Mouse (Mus musculus): ENCODE results near the gene Fkbpl. TPM values are rescaled to one million over a fixed set of nuclear protein-coding genes. Genes with fewer than 3 reads are reported as not detected.

Fkbpl gene
- 1 to 10 TPM; 6.9 to 9.9 TPM for total RNA-seq (2021)

- intact Hi-C loops (cut with DNase I) = no loop called here
- DNase-seq = peak; percentile 95 to 96
Observed at GRCm38 (mm10) chr17:34644608-34645007, at the start of gene Fkbpl. TSS of gene Fkbpl (plus strand) at chr17:34644764.

GRCm38 (mm10) chr17:34596098-34596497, 48.5 kb upstream of the Fkbpl start:
- no peak for DNase-seq
- intact Hi-C loops (cut with DNase I) = no loop called here

DNA sequence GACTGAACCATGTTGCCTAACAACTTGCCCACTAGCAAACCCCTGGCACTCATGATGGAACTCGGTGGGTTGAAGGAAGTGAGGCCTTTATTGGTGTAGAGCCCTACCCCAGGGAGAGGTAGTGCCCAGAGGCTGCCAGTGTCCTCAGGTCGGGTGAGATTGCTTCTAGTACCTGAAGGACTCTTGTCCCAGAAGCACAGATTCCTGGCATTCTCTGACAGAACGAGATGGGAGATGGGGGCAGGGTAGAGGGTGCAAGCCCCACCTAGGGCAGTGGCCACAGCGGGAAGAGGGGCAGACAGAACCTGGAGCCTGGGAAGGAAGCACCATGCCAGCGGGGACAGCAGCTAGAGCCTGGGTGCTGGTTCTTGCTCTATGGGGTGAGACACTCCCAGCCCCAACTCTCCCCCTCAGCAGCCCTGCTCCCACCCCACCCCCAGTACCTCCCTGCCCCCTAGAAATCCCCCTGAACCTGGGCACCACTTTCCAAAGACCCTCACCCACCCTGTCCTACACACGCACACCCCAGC, 46.9 kb upstream of the Fkbpl start, which contains the start of gene Ager:
Ager (plus strand) TSS at position 297 of the 530 bp plus-strand sequence.
- intact Hi-C loops (cut with DNase I) = no loop called here
- DNase-seq = no peak

GRCm38 (mm10) chr17:34599891-34600290, 44.7 kb upstream of the Fkbpl start:
- intact Hi-C loops (cut with DNase I) = no loop called here
- DNase-seq = no peak

DNA sequence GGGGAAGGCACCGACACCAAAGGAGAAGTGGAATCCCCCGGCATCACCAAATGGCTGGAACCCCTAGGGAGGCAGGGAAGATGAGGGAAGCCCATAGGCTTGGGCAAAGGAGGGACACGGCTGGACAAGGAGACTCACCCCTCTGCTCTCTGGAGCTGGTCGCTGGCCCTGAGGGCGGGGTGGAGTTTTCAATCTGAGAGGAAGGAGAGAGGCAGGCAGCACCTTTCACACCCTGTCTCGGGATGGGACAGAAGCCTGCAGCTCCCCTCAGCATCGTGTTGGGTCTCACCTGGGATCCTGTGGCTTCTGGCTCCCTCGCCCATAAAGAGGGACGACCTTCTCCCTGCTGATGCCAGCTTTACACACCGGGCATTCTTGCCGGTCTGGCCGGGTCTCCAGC, 42.8 kb upstream of the Fkbpl start:
- intact Hi-C loops (cut with DNase I) = no loop called here
- no peak for DNase-seq

GRCm38 (mm10) chr17:34603375-34604060, 41.0 kb upstream of the Fkbpl start, which contains the start of gene Rnf5:
TSS of gene Rnf5 (minus strand) at chr17:34603690.
- intact Hi-C loops (cut with DNase I) = no loop called here
- peak; percentile 96 to 98 for DNase-seq

DNA sequence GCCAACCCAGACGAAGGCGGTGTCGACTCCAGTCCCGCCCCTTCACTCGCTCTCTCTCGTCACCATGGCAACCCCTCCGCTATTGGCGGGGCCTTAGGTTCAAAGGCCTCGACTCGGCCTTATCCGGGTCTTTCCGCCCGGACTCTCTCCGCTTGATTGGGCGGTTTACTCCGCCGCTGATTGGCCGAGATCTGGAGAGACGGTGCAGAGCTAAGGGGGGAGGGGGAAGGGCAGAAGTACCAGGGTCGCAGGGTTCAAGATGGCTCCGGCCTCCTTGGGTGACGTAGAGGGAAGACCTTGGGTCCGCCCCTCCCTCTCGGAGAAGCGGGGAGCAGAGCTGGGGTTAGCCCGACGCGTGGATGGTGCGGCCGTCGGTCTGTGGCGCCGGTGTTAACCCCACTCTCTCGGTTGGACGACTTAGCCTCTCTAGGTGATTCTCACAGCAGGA, 40.5 kb upstream of the Fkbpl start, which contains the start of gene Agpat1:
Agpat1 (plus strand) TSS at position 202 of the 448 bp plus-strand sequence.
- DNase-seq = peak; percentile 96
- intact Hi-C loops (cut with DNase I) = no loop called here

DNA sequence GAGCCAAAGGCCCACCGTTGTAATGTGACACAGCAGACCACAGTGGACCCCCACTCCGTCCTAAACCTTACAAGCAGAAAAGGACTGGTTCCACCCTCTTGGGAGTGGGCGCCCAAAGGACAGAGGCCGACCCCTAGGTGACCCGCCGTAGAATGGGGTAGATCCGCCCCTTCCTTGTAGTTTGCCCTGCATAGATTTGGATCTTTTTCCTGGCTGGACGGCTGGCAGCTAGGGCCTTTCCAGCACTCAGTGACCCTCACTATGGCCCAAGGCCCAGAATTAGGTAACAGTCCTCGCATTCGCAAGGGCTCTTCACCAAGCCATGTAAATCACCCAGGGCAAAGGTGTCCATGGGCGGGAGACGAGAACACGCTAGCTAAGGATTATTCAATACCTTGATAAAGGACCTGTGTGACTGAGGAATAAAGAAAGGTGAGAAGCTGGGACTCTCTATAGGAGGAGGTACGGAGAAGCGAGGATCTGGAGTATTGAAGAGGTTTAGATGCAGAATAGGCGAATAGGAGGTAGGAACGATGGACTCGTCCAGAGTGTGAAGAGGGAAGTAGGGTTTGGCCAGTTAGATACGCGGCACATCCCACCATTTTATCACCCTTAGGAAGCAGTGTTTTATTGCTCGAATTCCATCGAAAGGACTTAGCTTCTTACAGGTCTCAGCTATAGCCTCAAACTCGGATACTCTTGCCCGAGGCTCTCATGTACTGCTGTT, 39.9 kb upstream of the Fkbpl start:
- intact Hi-C loops (cut with DNase I) = loop anchor here (5.0 kb wide), 1 partner anchor 293 kb away; the partner anchor contains the start of genes C2 and Ehmt2
- no peak for DNase-seq

GRCm38 (mm10) chr17:34605609-34606008, 39.0 kb upstream of the Fkbpl start:
- DNase-seq = peak; percentile 97 to 98
- intact Hi-C loops (cut with DNase I) = loop anchor here (1.0 to 5.0 kb wide), 2 partner anchors 22 to 292 kb away; partner anchors contain the start of genes C2 and Ehmt2

DNA sequence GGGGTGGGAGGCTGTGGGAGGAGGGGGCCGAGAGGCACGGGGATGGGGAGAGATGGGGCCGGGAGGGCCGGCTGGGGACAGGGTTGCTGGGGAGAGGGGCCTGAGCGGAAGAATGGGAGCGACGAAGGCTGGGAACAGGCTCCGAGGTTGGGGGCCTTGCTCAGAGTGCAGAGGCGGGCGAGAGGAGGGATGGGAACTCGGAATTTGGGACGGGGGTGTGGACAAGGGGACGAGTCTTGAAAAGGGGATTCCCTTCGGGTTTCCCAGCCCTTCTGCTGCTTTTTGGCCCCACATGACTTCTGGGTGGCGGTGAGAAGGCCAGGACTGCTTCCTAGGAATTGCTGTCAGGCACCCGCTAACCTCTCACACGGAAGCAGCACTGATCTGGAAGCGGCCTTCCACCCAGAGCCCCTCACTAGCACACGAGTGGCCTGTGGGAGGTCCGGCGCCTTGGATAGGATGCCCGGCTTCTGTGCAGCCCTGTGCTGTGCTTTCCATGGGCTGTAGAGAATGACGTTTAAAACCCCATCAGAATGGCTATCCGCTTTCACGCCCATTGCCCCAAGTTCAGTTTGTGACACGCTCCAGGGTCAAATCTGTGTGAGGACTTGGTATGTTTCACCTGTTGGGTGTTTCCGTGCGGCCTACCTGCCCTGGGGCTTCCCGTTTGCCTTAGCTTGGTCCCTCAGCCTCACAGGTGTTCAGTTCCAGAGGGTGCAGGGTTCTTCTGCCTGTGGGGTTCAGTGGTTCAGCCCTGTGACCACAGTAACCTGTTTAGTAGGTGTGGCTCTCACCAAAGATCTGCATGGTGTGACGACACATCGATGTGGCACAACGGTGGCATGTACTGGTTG, 38.2 kb upstream of the Fkbpl start:
- intact Hi-C loops (cut with DNase I) = loop anchor here (1.0 to 5.0 kb wide), 2 partner anchors 21 to 291 kb away; partner anchors contain the start of genes C2 and Ehmt2
- DNase-seq = no peak

DNA sequence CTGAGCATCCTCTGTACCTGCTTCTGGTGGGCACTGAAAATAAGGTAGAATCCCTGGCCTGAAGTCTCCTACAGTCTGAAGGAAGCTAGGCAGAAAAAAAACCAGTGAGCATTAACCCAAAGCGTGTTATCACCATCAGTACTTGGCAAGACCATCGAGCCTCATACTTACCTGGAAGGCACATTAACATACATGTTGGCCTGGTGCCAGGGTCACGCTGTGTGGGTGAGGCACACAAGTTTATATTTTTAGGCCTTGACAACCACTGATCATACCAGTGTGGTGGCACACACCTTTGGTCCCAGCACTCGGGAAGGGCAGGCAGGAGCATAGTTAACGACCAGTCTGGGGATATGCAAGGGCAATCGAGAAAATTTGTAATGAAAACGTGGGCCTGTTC, 36.6 kb upstream of the Fkbpl start:
- intact Hi-C loops (cut with DNase I) = loop anchor here (5.0 kb wide), 1 partner anchor 289 kb away; the partner anchor contains the start of genes C2 and Ehmt2
- DNase-seq = no peak

DNA sequence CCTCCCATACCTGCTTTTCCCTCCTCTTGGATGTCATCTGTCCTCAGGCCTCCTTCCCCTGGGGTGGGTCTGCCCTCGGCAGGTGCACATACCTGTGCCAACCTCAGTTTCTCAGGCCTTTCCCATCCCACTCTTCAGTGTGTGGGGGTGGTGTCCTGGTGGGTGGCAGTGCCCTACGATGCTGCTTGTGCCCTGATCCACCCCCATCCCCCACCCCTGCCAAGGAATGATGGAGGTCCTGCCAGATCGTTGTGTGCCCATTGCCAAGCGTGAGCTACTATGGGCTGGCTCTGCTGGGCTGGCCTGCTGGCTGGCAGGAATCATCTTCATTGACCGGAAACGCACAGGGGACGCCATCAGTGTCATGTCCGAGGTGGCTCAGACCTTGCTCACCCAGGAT, 33.5 kb upstream of the Fkbpl start:
- no peak for DNase-seq
- intact Hi-C loops (cut with DNase I) = no loop called here

GRCm38 (mm10) chr17:34613054-34613645, 31.4 kb upstream of the Fkbpl start:
- DNase-seq = no peak
- intact Hi-C loops (cut with DNase I) = no loop called here

- no peak for DNase-seq
- intact Hi-C loops (cut with DNase I) = no loop called here
Observed at GRCm38 (mm10) chr17:34613830-34614229, 30.7 kb upstream of the Fkbpl start.

DNA sequence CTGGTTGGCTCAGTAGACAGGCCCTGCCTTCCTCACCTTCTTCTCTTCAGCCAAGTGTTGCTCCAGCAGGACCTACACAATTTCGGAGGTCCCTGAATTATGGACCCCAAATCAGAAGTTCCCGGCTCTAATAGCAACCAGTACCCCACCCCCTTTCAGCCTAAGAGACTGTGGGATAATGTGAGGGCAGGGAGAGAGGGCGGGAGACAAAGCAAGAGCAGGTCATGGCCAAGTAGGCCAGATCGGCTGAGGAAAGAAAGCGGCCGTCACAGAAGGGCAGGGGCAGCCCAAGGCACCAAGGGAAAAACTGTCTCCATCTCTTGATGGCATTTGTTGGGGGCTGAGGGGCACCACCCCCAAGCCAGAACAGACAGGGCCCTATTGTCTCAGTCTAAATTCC, 28.7 kb upstream of the Fkbpl start, which contains the start of gene Egfl8:
Egfl8 (minus strand) TSS at position 101 of the 400 bp plus-strand sequence.
- DNase-seq = no peak
- intact Hi-C loops (cut with DNase I) = no loop called here

DNA sequence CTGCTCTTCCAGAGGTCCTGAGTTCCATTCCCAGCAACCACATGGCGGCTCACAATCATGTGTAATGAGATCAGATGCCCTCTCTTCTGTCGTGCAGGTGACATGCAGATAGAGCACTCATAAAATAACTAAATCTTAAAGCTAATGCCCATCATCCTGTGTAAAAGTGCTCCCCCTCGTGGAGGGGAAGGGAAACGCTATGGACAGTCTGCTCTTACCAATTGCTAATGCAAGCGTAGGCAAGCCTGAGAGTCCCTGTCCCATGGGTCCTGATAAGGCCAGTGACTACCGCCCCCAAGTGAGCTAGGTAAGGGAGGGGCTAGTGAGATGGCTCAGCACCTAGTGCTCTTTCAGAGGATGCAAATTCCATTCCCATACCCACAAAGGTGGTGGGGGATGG, 25.6 kb upstream of the Fkbpl start:
- DNase-seq = peak; percentile 76 to 80
- intact Hi-C loops (cut with DNase I) = loop anchor here (1.0 to 2.0 kb wide), 3 partner anchors 46 to 178 kb away; no protein-coding TSS in a partner anchor

GRCm38 (mm10) chr17:34621006-34621405, 23.6 kb upstream of the Fkbpl start:
- no peak for DNase-seq
- intact Hi-C loops (cut with DNase I) = no loop called here

- DNase-seq = no peak
- intact Hi-C loops (cut with DNase I) = no loop called here
Observed at GRCm38 (mm10) chr17:34623161-34623560, 21.4 kb upstream of the Fkbpl start.

DNA sequence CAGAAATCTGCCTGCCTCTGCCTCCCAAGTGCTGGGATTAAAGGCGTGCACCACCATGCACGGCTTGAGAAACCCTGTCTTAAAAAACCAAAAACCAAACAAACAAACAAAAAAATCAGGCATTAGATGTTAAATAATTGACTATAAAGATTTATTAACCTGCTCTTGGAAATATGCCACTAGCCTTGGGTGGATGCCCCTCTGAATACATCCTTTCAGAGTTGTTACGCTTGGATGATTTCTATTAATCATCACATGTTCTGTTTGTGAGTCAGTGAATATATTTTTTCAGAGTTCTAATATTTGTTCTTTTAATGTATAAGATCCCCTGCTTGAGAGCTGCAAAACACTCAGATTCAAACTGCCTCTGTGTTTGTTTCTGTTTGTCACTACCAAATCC, 19.6 kb upstream of the Fkbpl start:
- intact Hi-C loops (cut with DNase I) = no loop called here
- DNase-seq = no peak

All from heart, postnatal 36 days (tissue).